Mouse (Mus musculus) lung, postnatal 0 days (tissue): ENCODE data around the gene Gm17657.

Experiments
- CTCF ChIP-seq: IDR thresholded peaks from 2 replicates; pipeline ENCODE4 v1.5.1; 2016; ENCODE audit warnings: antibody characterized with exemption, mild to moderate bottlenecking
- EP300 ChIP-seq: IDR thresholded peaks from 2 replicates; pipeline ENCODE4 v1.6.1; 2016; ENCODE audit warnings: antibody characterized with exemption, mild to moderate bottlenecking, control low read depth

DNA sequence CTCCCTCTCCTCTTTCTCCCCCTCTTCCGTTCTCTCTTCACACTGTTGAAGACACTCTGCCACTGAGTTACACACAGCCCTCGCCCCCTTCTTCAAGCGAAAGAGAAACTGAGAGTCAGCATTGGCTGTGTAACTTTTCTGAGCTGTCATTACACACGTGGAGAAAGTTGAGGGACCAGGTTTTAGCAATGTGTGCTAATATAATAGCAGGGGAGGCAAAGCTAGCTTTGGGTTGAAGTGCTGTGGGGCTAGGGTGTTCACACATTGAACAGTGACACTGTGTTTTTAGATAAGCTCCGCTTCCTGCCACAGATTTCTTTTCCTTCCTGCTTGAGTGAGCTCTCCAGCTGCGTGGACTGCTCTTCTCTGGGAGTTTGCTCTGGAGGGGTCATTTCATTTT is 1.6 kb upstream of the Gm17657 start:
- no peak for TF ChIP-seq EP300
- no peak for TF ChIP-seq CTCF
